Mouse (Mus musculus) G1E (cell line): ENCODE data around the gene Mgat2.

Source experiments
- CTCF ChIP-seq: IDR thresholded peaks from 2 replicates; pipeline ENCODE4 v1.5.1; 2012; ENCODE audit warnings: low read depth, low read length, inconsistent platforms, mixed read lengths
- GATA1 ChIP-seq: IDR thresholded peaks from 2 replicates; pipeline ENCODE4 v1.6.1; 2012; ENCODE audit warnings: borderline replicate concordance, low read length, inconsistent platforms, mixed read lengths
- POLR2AphosphoS5 ChIP-seq: IDR thresholded peaks from 2 replicates; pipeline ENCODE4 v1.6.1; 2012; ENCODE audit warnings: low read depth, low read length, inconsistent platforms; ENCODE audit not compliant: insufficient replicate concordance
- TAL1 ChIP-seq: conservative IDR thresholded peaks from 2 replicates; pipeline ENCODE4 v1.6.1; 2012; ENCODE audit warnings: low read depth, low read length, inconsistent platforms, mixed read lengths

GRCm38 (mm10) chr12:69207396-69207795, 23.4 kb downstream of the Mgat2 start:
- TF ChIP-seq CTCF (no peak), TAL1 (no peak), GATA1 (no peak), POLR2AphosphoS5 (no peak)
